Mouse (Mus musculus) 3T3-L1 (cell line): ENCODE results near the gene Phactr1.
A peak's percentile ranks its signal among the peaks of the same experiment; 100 is the strongest.

ENCODE experiments used
- DNase-seq: peaks from one replicate; pipeline ENCODE4 v3.0.0-alpha.2; 2015; ENCODE audit warnings: low read depth, low spot score

Gene Phactr1

GRCm38 (mm10) chr13:42680391-42680994 is at the start of gene Phactr1:
TSS of gene Phactr1 (plus strand) at chr13:42680623.
- no peak for DNase-seq

DNA sequence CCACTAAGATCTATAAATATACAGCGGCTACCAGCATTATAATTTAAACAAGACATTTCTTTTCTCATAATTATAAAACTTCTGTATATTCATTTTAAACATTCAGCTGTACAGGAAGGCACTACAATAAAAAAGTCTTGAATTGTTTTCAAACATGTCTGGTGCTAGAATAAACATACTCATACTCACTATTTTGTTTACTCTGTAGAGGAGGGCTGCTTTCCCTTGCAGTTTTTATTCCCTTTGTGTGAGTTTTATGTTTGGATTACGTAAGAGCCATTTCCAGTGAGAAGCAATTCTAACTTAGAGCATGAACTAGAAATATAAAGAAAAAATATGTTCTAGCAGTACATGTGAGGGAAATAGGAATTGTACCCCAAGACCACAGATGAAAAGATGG is 45.5 kb upstream of the Phactr1 start:
- no peak for DNase-seq

- DNase-seq, result no peak
These were observed 30.2 kb upstream of the Phactr1 start for GRCm38 (mm10) chr13:42650228-42650627.

- DNase-seq, result peak; percentile 17
These were observed 23.6 kb upstream of the Phactr1 start for GRCm38 (mm10) chr13:42656643-42657315.

DNA sequence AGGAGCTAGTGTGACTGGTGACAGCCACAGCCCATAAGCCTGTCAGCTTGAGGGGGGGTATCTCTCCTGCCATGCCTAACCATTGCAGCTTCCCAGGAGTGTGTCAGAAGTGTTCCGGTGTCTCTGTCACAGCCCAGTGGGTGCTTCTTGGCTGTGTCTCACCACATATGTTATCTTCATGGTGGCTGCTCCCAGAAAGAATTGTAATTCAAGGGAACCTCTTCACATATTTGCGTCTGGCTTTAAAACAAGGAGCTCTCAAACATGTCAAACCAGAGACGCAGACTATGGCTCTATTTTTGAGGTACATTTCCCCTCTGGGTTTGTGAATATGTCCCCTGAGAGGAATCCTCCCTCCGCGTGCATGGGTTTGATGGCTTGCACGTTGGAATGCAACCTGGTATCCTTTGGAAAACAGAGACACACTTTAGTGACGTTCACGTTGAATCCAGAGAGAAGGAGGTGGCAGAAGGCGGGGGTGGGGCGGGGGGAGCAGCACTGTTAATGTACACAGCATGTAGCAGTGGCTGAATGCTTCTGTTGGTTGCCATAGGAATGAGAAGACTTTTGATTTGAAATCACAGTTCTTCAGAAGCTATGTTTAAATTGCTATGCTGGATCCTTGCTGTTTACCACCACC is 8.7 kb upstream of the Phactr1 start:
- no peak for DNase-seq

- DNase-seq, result no peak
These were observed 876 bp downstream of the Phactr1 start for GRCm38 (mm10) chr13:42681299-42681698.

DNA sequence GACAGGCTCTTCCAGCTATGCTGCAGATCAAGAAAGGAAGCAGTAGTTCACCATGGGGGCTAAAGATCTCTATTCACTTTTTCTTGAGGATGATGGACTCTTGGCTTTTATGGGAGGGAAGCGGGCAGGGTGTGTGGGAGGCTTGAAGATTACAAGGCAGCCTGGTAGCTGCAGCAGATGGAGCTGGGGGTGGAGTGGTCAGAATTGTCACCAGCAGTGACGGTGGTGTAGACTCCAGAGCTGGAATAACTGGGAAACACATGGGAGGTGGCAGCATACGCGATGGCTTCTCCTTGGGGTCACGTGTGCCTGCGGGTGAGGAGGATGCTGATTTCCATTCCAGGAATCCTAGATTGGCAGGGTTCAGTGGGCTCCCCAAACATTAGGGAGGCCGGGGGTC is 3.8 kb downstream of the Phactr1 start:
- DNase-seq, result no peak

GRCm38 (mm10) chr13:42692233-42692632 is 11.8 kb downstream of the Phactr1 start:
- DNase-seq, result no peak

GRCm38 (mm10) chr13:42696641-42697040 is 16.2 kb downstream of the Phactr1 start:
- DNase-seq, result no peak

DNA sequence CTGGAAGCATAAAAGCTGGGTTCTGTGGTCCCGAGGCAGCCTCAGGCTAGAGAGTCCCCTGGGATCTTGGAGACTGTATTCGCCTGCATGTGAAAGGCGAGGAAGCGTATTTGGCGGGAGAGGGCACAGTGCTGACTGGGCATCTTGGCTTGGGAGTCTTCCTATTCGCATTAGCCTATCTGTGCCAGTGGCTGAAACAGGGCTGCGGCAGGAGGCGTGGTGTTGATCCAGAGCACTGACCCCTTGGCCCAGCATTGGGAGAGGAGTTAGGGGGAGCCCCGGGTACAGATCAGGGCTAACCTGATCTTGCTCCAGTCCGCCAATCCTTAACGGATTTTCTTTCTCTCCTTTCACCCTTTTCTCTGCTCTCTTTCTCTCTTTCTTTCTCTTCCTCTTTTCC is 28.7 kb downstream of the Phactr1 start:
- no peak for DNase-seq

DNA sequence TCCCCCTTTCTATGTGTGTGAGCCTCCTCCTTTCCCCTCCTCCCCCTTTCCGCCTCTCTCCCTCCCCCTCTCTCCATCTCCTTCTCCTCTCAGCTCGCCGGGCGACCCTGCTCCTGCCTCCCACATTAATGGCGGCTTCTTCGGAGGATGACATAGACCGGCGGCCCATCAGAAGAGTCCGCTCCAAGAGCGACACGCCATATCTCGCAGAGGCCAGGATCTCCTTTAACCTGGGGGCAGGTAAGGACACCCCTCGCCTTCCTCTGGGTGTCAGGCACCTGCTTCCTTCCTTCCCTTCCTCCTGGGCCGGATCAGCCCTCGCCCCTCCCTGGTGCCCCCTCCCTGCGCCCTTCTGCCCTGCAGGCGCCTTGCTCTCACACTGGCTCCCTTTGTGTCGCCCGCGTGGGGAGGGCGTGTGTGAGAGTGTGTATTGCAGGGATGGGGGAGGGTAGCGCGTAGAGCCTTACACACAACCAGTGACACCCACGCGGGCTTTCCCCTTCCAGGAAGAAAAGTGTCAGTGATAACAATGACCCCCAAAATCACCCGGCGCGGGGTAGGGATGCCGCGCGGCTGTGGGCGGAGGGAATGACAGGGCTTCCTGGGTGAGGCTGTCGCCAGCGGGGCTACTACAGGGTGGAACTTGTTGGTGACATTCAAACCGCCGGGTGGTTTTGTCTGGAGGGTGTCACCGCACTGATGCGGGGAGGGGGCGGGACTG is 29.3 kb downstream of the Phactr1 start:
- no peak for DNase-seq

- DNase-seq, result peak; percentile 56
These were observed 31.1 kb downstream of the Phactr1 start for GRCm38 (mm10) chr13:42711510-42711909.

DNA sequence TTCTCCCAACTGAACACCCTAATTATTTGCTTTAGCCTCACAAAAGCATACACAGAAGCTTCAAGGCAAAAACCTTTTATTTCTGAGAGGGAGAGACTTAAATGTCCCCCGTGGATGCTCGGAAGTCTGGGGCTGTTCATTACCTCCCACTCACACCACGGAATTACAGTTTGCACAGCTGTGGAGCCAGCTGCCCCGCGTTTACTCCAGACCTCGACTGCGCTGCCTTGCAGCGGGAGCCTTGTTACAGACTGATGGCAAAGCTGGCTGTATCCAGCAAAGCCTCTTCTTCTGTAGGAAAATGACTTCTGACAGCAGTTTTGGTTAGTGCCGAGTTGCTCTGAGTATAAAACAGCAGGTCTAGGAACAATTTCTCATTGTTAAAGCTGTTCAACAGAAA is 39.0 kb downstream of the Phactr1 start:
- DNase-seq, result no peak

DNA sequence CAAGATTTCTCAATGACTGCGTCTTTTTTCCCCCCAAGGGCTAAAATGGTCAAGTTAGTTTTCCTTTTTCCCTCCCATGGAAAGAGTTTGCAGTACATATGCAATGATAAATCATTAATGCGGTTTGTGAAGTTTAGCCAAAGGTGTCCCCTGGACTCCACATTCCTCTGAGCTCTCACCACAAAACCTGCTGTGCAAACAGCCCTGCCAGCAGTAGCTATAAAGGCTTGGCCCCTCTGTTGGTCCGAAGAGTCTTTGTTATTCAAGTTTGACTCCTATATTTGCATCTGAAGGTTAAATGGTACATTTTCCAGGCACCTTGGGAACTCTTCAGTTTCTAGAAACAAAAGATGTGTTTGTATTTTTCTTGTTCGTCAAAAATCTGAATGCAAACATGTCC is 39.7 kb downstream of the Phactr1 start:
- DNase-seq, result peak; percentile 7

- no peak for DNase-seq
These were observed 40.2 kb downstream of the Phactr1 start for GRCm38 (mm10) chr13:42720648-42721047.

DNA sequence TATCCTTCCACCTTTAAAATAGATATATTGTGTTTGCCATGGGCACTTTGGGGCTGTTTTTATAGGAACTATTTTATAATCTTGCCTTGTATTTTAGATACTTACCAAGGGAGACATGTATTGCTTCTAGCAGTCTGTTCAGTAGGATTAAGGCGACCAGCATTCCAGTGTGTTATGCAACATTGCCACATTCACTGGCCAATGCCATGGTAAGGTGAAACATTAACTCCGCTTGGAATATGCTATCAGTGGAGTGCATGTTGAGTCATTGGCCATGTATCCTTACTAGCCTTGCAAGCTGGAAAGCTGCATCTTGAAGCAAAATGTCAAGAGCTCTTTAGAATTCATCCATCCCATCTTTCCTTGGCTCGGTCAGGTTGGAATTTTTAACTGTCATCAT is 43.6 kb downstream of the Phactr1 start:
- no peak for DNase-seq

DNA sequence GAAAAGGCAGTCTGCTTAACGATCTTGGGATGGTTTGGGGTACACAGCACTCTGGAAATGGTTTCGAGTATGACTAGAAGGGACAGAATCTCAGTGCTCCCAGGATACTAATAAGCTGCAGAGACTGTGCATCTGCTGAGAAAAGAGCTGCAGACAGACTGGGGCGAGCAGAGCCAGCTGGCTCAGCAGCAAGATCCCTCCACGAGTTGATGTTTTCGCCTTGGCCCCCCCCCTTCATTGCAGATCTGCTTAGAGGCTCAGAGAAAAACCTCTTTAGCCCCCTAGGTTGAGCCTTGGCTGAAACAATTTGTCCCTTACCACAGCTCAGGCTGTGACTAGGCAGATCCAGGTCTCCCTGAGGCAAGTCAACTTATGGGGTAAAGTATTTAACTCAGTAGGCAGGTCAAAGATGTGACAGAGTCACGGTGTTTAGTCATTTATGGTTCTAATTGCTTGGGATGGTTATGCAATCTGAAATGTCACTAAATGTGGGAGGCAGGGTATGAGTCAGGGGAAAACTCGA is 45.3 kb downstream of the Phactr1 start:
- peak; percentile 5 for DNase-seq

GRCm38 (mm10) chr13:42737486-42737885 is 57.1 kb downstream of the Phactr1 start:
- no peak for DNase-seq

GRCm38 (mm10) chr13:42738152-42738551 is 57.7 kb downstream of the Phactr1 start:
- DNase-seq, result no peak

GRCm38 (mm10) chr13:42742226-42742625 is 61.8 kb downstream of the Phactr1 start:
- no peak for DNase-seq

GRCm38 (mm10) chr13:42744467-42744866 is 64.0 kb downstream of the Phactr1 start:
- no peak for DNase-seq
